Mouse (Mus musculus) small intestine, adult 2 months (tissue): ENCODE results near the gene Dact2.

Experiments
- CTCF ChIP-seq: fragments of 200-500 bp; IDR thresholded peaks from 2 replicates; pipeline ENCODE4 v1.5.1; 2012; ENCODE audit warnings: low read depth, mild to moderate bottlenecking, control low read depth, inconsistent platforms, low read length, moderate library complexity, mixed read lengths; ENCODE audit not compliant: insufficient replicate concordance, insufficient read length; ENCODE audit errors: extremely low read depth
- POLR2A ChIP-seq: fragments of 200-500 bp; IDR thresholded peaks from 2 replicates; pipeline ENCODE4 v1.6.1; 2012; ENCODE audit warnings: low read depth, mild to moderate bottlenecking, control low read depth, inconsistent platforms, low read length, moderate library complexity

DNA sequence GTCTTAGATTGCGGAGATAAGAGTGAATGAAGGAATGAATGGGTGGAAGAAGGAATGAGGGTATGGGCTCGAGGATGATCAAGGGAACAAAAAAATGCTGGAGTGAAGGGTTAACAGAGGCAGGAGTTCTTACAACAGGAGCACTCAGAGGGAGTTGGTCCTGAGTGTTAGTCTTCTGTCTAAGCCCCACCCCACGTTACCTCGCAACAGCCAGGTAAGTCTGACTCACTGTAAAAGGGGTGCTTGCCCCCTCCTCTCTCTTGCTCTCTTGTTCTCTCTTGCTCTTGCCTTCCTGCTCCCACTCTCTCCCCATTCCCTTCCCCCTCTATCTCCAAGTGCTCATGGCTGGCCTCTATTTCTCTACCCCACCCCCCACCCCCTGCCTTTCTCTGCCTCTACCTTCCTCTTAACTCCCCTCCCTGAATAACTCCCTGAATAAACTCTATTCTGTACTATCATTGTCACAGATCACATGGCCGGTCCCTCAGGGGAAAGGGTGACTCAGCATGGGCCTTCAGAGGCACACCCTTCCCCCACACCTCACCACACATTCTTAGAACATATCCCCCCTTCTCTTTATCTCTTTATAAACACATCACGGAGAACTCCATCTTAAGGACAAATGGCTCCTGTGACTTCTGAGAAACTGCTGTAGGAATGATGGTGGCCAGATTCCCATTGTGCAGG is 37.2 kb downstream of the Dact2 start:
- TF ChIP-seq POLR2A (no peak), CTCF (no peak)
